Mouse (Mus musculus): ENCODE measurements around the gene Cdh20.

- TF ChIP-seq CTCF (IDR thresholded peaks at IDR 0.05; ENCODE audit: control insufficient read depth, insufficient read depth, insufficient replicate concordance, low read depth, low read length): no peak
- no peak for TF ChIP-seq POLR2A (IDR thresholded peaks at IDR 0.05; ENCODE audit: control insufficient read depth, low read depth, low read length)
Measured at GRCm38 (mm10) chr1:104838206-104838915, 70.0 kb downstream of the Cdh20 start.
